14 mouse cellular contexts compared by ENCODE assay signal in the genomic region with DNA sequence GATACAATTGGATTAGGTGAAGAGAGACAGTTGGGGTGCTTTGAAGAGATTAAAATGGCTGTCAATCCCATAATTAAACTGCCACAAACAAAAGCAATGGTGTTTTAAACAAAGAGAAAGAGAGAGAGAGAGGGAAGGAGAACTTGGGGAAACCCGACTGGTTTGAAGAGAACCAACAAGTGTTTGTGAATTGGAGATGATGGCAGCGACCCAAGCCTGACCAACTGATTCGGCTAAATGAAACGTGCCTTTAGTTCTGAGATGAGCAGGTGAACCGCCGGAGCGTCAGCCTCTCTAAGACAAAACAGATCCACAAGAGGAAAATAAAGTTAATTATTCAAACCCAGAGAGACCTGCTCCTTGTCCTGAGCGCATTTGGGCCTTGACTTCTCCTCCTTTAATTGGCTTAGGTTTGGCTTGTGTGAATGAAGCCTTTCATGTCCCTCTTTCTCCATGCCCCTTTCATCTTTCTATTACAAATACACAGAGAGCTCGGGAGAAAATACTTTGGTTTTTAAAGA.
"Had no signal": no experiment of that assay in that cellular context is flagged by ENCODE, and none has a peak within 500 bp of the region (broad histone marks: within the 10 kb centered on the region; RNA-seq: fewer than 3 reads in every experiment).

No protein-coding gene starts in this region.

- H3K9ac ChIP-seq: limb, embryonic 15.5 days; liver, embryonic 12.5 days; lung, embryonic 14.5 days; neural tube, embryonic 15.5 days had no signal

- ATAC-seq: liver, embryonic 12.5 days had no signal

- DNase-seq: kidney, adult 18-20 months; kidney, postnatal 10 days; kidney, postnatal 4 days; layer of hippocampus, postnatal 36 days; lung, embryonic 14.5 days; lung, postnatal 10 days; lung, postnatal 4 days; right cerebral cortex, adult 18-20 months; right cerebral cortex, postnatal 25 days; thymus, postnatal 4 days had no signal

- H3K9me3 ChIP-seq: limb, embryonic 15.5 days; liver, embryonic 12.5 days; neural tube, embryonic 15.5 days had no signal

- H3K4me2 ChIP-seq: limb, embryonic 15.5 days; liver, embryonic 12.5 days; lung, embryonic 14.5 days; neural tube, embryonic 15.5 days had no signal

- H3K4me1 ChIP-seq: limb, embryonic 15.5 days had no signal

- H3K4me3 ChIP-seq: limb, embryonic 15.5 days; liver, embryonic 12.5 days; myocyte; neural tube, embryonic 15.5 days had no signal

- H3K27me3 ChIP-seq: limb, embryonic 15.5 days; liver, embryonic 12.5 days; neural tube, embryonic 15.5 days had no signal

- H3K27ac ChIP-seq: limb, embryonic 15.5 days; liver, embryonic 12.5 days; neural tube, embryonic 15.5 days had no signal
